Mouse (Mus musculus) forebrain, embryonic 12.5 days (tissue): ENCODE data around the gene Gata1. TPM values are rescaled to one million over a fixed set of nuclear protein-coding genes. Genes with fewer than 3 reads are reported as not detected.

Experiments used
- ATAC-seq: fragments of 200-750 bp; cut with Nextera tagmentation; 2 replicates; pipeline ENCODE4 v1.8.0; 2017; ENCODE audit warnings: moderate TSS enrichment; ENCODE audit not compliant: low FRiP score
- H3K27ac ChIP-seq: fragments of 300-500 bp; sonication (generic); 2 replicates; pipeline ENCODE4 v1.5.1; 2016; ENCODE audit warnings: mild to moderate bottlenecking
- H3K27me3 ChIP-seq: fragments of 300-500 bp; sonication (generic); 2 replicates; pipeline ENCODE4 v1.6.1; 2016; ENCODE audit warnings: mild to moderate bottlenecking
- H3K36me3 ChIP-seq: fragments of 300-500 bp; sonication (generic); replicated peaks from 2 replicates; pipeline ENCODE4 v1.6.1; 2016; ENCODE audit warnings: mild to moderate bottlenecking
- H3K4me1 ChIP-seq: fragments of 300-500 bp; sonication (generic); 2 replicates; pipeline ENCODE4 v1.6.1; 2016
- H3K4me2 ChIP-seq: fragments of 300-500 bp; sonication (generic); 2 replicates; pipeline ENCODE4 v1.6.1; 2016; ENCODE audit warnings: mild to moderate bottlenecking, moderate library complexity
- H3K4me3 ChIP-seq: fragments of 300-500 bp; sonication (generic); replicated peaks from 2 replicates; pipeline ENCODE4 v1.5.1; 2016; ENCODE audit warnings: mild to moderate bottlenecking
- H3K9ac ChIP-seq: fragments of 300-500 bp; sonication (generic); 2 replicates; pipeline ENCODE4 v1.6.1; 2016; ENCODE audit warnings: mild to moderate bottlenecking
- H3K9me3 ChIP-seq: fragments of 300-500 bp; sonication (generic); 2 replicates; pipeline ENCODE4 v1.6.1; 2016
- WGBS: fragments of 180-500 bp; shearing (Covaris S2); methylation state at CpG from one replicate; pipeline ENCODE4 v1.1.7; 2016; 5-methylcytosine and 5-hydroxymethylcytosine counted together
- polyA plus RNA-seq: library from polyadenylated mRNA; unstranded; fragments of >200 nt; fragmentation: Nextera tagmentation; extraction: Ambion mirVana; gene quantifications from 2 replicates; pipeline ENCODE4 v1.2.1, GENCODE M21; 2016

Gata1 gene
- polyA plus RNA-seq, 1 experiment from 2014 or later, result 0.87 TPM

DNA sequence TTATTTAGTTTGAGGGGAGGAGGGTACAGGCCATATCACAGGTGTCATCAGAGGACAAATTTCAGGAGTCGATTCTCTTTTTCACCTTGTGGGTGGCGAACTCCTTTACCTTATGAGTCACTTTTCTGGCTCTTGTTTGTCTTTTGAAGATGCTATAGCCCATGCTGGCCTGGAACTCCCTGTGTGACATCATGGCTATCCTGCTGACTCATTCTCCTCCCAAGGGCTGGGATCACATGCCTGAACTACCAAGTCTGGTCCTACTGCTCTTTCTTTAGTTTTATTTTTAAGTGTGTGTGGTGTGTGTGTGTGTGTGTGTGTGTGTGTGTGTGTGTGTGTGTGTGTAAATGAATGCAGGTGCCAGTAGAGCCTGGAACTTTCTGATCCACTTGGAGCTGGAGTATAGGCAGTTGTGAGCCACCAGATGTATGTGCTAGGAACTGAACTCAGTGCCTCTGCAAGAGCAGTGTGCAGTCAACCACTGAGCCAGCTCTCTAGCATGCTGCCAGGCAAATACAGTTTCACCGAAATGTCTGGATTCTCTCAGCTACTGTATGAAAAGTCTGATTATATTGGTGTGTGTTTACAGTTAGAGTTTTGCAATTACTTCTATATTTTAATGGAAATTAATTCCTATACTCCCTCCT is 22.8 kb upstream of the Gata1 start:
- no peaks in the 10 kb centered on the region for H3K4me1 ChIP-seq
- H3K4me3 ChIP-seq, result no peak overlapping the region
- no peak overlapping the region for H3K4me2 ChIP-seq
- no peak overlapping the region for H3K9ac ChIP-seq
- no peaks in the 10 kb centered on the region for H3K36me3 ChIP-seq
- no peak overlapping the region for H3K27ac ChIP-seq
- H3K9me3 ChIP-seq, result no peaks in the 10 kb centered on the region
- 86% methylated on average over 3 of the region's 3 CpGs for WGBS
- no peak for ATAC-seq
- no peaks in the 10 kb centered on the region for H3K27me3 ChIP-seq

GRCm38 (mm10) chrX:7993068-7993735 is 15.3 kb upstream of the Gata1 start:
- Histone ChIP-seq H3K9me3 (no peaks in the 10 kb centered on the region), H3K36me3 (no peaks in the 10 kb centered on the region), H3K4me2 (no peak overlapping the region), H3K27me3 (no peaks in the 10 kb centered on the region), H3K4me3 (no peak overlapping the region), H3K9ac (no peak overlapping the region), H3K4me1 (no peaks in the 10 kb centered on the region), H3K27ac (no peak overlapping the region)
- 76% methylated on average over 10 of the region's 10 CpGs for WGBS
- ATAC-seq, result no peak

- Histone ChIP-seq H3K9ac (no peak overlapping the region), H3K27me3 (no peaks in the 10 kb centered on the region), H3K9me3 (no peaks in the 10 kb centered on the region), H3K4me2 (no peak overlapping the region), H3K36me3 (no peaks in the 10 kb centered on the region), H3K4me1 (no peaks in the 10 kb centered on the region), H3K27ac (no peak overlapping the region), H3K4me3 (no peak overlapping the region)
- ATAC-seq, result no peak
- 67% methylated on average over 8 of the region's 8 CpGs for WGBS
Observed at GRCm38 (mm10) chrX:7992379-7993067, 14.7 kb upstream of the Gata1 start.

DNA sequence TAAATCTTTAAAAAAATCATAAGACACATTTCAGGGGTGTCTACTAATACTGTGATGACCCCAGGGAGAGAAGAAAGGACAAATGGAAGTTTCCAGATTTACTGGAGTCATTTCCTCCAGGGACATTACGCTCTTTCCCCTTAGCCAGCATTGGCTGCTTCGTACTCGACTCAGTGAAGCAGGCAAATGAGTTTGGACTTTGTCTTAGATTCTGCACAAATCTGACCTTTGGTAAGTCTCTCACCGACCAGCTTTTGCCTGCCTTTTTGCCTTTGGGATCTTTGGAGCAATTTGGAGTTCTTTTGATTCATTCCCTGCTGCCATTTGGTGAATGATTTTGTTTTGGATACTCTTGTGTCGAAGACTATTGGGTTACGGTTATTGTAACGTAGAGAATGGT is 3.5 kb upstream of the Gata1 start:
- Histone ChIP-seq H3K4me2 (no peak overlapping the region), H3K9me3 (no peaks in the 10 kb centered on the region)
- no peak for ATAC-seq

DNA sequence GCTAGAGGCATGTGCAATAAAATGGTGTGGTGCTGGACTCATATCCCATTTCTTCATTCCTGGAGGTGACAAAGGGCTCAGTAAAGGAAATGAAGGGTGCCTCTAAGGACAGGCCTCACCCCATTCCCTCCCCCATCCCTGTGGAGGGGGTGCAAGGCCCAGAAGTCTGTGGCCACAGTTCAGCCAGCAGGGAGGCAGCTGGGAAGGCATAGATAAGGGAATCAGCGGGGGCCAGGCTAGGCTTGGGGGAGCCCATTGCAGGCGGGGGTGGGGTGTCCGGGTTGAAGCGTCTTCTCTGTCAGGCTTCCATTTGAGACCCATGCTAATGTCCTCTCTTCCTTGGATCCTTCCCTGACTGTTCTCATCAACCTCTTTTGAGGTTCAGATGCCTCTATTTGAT is 6.6 kb downstream of the Gata1 start:
- Histone ChIP-seq H3K27ac (no peak overlapping the region), H3K27me3 (no peaks in the 10 kb centered on the region), H3K4me3 (no peak overlapping the region), H3K9ac (no peak overlapping the region), H3K4me2 (no peak overlapping the region), H3K9me3 (peaks cover 1% of the 10 kb centered on the region; the same call in 1 of the 2 replicates), H3K4me1 (no peaks in the 10 kb centered on the region), H3K36me3 (no peaks in the 10 kb centered on the region)
- 68% methylated on average over 4 of the region's 4 CpGs for WGBS
- no peak for ATAC-seq

More for the DNA sequence above, 3.5 kb upstream of the Gata1 start:
- Histone ChIP-seq H3K9ac (no peak overlapping the region), H3K27ac (no peak overlapping the region), H3K36me3 (no peaks in the 10 kb centered on the region), H3K4me1 (no peaks in the 10 kb centered on the region), H3K4me3 (no peak overlapping the region), H3K27me3 (no peaks in the 10 kb centered on the region)
- WGBS, result 86% methylated on average over 7 of the region's 7 CpGs

DNA sequence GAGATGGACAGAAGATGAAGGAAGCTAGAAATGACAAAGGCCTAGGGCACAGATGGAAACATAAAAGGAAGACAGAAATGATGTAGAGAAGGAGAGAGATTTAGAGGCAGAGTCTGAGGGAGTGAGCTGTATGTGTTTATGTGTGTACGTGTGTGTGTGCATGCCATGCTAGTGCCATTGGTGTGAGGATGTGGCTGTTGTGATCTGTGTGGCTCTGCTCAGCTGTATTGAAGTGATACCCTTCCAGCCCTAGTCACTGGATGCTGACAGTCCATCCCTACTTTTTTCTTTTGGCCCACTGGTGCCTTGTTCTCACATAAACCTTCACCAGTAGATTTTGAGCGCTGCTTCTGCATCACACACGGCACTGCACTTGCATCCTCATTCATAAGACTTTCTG is 9.0 kb downstream of the Gata1 start:
- no peaks in the 10 kb centered on the region for H3K36me3 ChIP-seq
- H3K4me1 ChIP-seq, result no peaks in the 10 kb centered on the region
- no peaks in the 10 kb centered on the region for H3K27me3 ChIP-seq
- ATAC-seq, result no peak
- no peak overlapping the region for H3K27ac ChIP-seq
- no peak overlapping the region for H3K9ac ChIP-seq
- peaks cover 4% of the 10 kb centered on the region; the same call in 1 of the 2 replicates for H3K9me3 ChIP-seq
- no peak overlapping the region for H3K4me3 ChIP-seq
- 90% methylated on average over 3 of the region's 3 CpGs for WGBS
- no peak overlapping the region for H3K4me2 ChIP-seq

GRCm38 (mm10) chrX:7968226-7968625 is 9.6 kb downstream of the Gata1 start:
- no peak overlapping the region for H3K9ac ChIP-seq
- H3K27me3 ChIP-seq, result no peaks in the 10 kb centered on the region
- no peak overlapping the region for H3K4me3 ChIP-seq
- no peaks in the 10 kb centered on the region for H3K4me1 ChIP-seq
- H3K4me2 ChIP-seq, result no peak overlapping the region
- no peaks in the 10 kb centered on the region for H3K36me3 ChIP-seq
- peaks cover 4% of the 10 kb centered on the region; the same call in 1 of the 2 replicates for H3K9me3 ChIP-seq
- WGBS, result 91% methylated on average over 8 of the region's 8 CpGs
- H3K27ac ChIP-seq, result no peak overlapping the region
- no peak for ATAC-seq

DNA sequence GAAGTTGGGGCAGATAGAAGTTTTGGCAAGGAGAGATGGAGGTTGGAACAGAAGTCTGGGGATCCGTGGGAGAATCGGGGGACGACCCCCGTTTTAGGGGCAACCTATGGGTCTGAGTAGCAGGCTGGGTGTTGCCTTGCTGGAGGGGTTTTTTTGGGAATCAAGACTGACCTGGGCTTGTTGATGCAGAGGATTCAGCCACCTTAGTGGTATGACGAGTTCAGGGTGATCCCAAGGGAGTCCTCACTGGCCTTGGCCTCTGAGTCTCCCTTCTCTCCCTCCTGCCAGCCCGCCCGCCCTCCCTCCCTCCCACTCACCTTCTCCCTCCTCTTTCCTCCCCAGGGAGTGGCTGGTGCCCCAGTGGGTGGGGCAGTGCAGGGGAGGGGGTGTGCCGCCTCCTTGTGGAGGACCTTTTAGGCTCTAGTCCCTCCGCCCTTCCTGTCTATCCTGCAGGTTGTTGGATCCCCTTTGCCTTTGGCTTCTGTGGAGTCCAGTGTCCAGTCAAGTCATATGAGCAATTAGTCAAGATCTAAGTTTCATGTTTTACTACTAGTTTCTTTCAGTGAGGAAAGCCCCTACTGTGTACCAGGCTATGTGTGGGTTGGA is 10.2 kb downstream of the Gata1 start:
- H3K9ac ChIP-seq, result no peak overlapping the region
- no peak for ATAC-seq
- H3K9me3 ChIP-seq, result peaks cover 4% of the 10 kb centered on the region; the same call in 1 of the 2 replicates
- no peaks in the 10 kb centered on the region for H3K27me3 ChIP-seq
- H3K4me2 ChIP-seq, result no peak overlapping the region
- no peak overlapping the region for H3K27ac ChIP-seq
- 91% methylated on average over 7 of the region's 9 CpGs for WGBS
- no peaks in the 10 kb centered on the region for H3K36me3 ChIP-seq
- no peaks in the 10 kb centered on the region for H3K4me1 ChIP-seq
- no peak overlapping the region for H3K4me3 ChIP-seq

GRCm38 (mm10) chrX:7966161-7966560 is 11.7 kb downstream of the Gata1 start:
- no peaks in the 10 kb centered on the region for H3K27me3 ChIP-seq

GRCm38 (mm10) chrX:7963829-7964626 is 13.8 kb downstream of the Gata1 start:
- H3K4me1 ChIP-seq, result no peaks in the 10 kb centered on the region
- no peak for ATAC-seq
- no peak overlapping the region for H3K27ac ChIP-seq
- H3K36me3 ChIP-seq, result no peaks in the 10 kb centered on the region
- H3K4me3 ChIP-seq, result no peak overlapping the region
- H3K9me3 ChIP-seq, result peaks cover 4% of the 10 kb centered on the region; the same call in 1 of the 2 replicates
- H3K4me2 ChIP-seq, result no peak overlapping the region
- no peak overlapping the region for H3K9ac ChIP-seq
- no peaks in the 10 kb centered on the region for H3K27me3 ChIP-seq
- WGBS, result 78% methylated on average over 7 of the region's 7 CpGs

More at GRCm38 (mm10) chrX:7966161-7966560, 11.7 kb downstream of the Gata1 start:
- H3K9me3 ChIP-seq, result peaks cover 4% of the 10 kb centered on the region; the same call in 1 of the 2 replicates
- H3K4me1 ChIP-seq, result no peaks in the 10 kb centered on the region
- 85% methylated on average over 4 of the region's 4 CpGs for WGBS
- no peak overlapping the region for H3K4me2 ChIP-seq
- no peak for ATAC-seq
- H3K9ac ChIP-seq, result no peak overlapping the region
- no peak overlapping the region for H3K4me3 ChIP-seq
- no peaks in the 10 kb centered on the region for H3K36me3 ChIP-seq
- H3K27ac ChIP-seq, result no peak overlapping the region

DNA sequence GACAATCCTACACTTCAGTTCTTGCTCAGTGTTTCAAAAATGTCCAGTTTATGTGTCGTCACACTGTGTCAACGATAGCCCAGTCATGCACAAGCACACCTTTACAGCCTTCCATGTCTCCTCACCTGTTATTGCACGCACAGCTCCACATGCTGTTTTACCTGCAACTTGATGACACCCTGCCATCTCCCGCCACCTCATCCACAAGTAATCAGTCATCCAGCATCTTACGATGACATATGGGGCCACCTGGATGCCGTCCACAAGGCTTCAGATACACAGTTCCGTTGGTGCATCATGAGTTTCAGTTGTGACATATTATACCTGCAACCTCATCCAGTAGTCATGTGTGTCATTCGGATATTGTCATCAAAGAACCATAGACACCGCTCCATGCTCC is 19.0 kb downstream of the Gata1 start:
- Histone ChIP-seq H3K27me3 (no peaks in the 10 kb centered on the region), H3K9me3 (no peaks in the 10 kb centered on the region), H3K9ac (no peak overlapping the region), H3K36me3 (no peaks in the 10 kb centered on the region), H3K4me2 (no peak overlapping the region), H3K4me1 (no peaks in the 10 kb centered on the region), H3K27ac (no peak overlapping the region), H3K4me3 (no peak overlapping the region)
- WGBS, result 92% methylated on average over 9 of the region's 9 CpGs
- ATAC-seq, result no peak

GRCm38 (mm10) chrX:7950091-7950490 is 27.8 kb downstream of the Gata1 start:
- Histone ChIP-seq H3K27ac (no peak overlapping the region), H3K9me3 (no peaks in the 10 kb centered on the region), H3K9ac (no peak overlapping the region), H3K4me1 (peaks cover 5% of the 10 kb centered on the region), H3K36me3 (no peaks in the 10 kb centered on the region), H3K4me3 (no peak overlapping the region), H3K4me2 (no peak overlapping the region), H3K27me3 (no peaks in the 10 kb centered on the region)
- ATAC-seq, result no peak
- 98% methylated on average over 7 of the region's 7 CpGs for WGBS
